Mouse (Mus musculus): ENCODE measurements at regions not wholly inside any gene's neighbourhood (a gene's known extent, or its start where the extent isn't known, plus 50 kb on each side); places are given as distances from the start of the nearest gene placed in this dataset.

GRCm38 (mm10) chr16:90580411-90580810 lies 146.8 kb downstream of the Mis18a start:
- TF ChIP-seq CTCF (IDR thresholded peaks at IDR 0.05; ENCODE audit: borderline replicate concordance, insufficient read depth, low read depth, low read length) (no peak), POLR2A (IDR thresholded peaks at IDR 0.05; ENCODE audit: borderline replicate concordance, insufficient read depth, low read length) (no peak)

Data from cerebellum, adult 2 months (tissue).